Mouse (Mus musculus) heart, adult 8-10 months (tissue): ENCODE results near the gene Naa50. TPM values are rescaled to one million over a fixed set of nuclear protein-coding genes. Genes with fewer than 3 reads are reported as not detected.

Experiments
- DNase-seq: peaks from one replicate; pipeline ENCODE4 v3.0.0; 2022; ENCODE audit warnings: low spot score
- total RNA-seq, 4 experiments: library from RNA; stranded (reverse); gene quantifications; 2 replicates each; pipeline ENCODE4 v1.2.4; 2022

Gene Naa50
- total RNA-seq, 4 experiments from 2014 or later: 54.3 to 58.7 (median 55.4) TPM

DNA sequence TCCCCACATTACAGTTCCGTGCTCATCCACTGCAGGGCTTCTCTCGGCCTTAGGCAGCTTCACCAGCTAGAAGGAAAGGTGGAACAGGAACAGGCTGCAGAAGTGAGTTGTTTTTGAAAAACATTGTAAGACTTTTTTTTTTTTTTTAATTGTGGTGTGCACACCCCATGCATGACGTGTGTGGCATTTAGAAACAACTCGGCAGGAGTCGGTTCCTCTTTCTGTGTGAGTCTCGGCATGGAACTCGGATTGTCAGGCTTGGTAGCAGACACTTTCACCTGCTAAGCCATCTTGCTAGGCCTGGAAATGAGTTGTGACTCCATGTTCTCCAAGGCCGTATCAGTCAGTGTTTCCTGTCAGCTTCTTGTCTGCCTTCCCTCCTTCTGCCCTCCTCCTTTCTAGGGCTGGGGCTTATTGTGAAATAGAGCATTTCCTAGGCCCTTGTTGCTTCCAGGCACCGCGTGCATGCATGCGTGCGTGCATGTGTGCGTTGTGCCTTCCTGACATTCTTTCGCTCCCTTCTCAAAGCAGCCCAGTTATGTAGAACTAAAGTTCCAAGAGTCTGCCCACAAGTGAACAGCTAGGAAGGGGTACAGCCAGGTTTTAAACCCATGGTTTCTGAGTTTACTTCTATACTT is 59.6 kb downstream of the Naa50 start:
- no peak for DNase-seq

DNA sequence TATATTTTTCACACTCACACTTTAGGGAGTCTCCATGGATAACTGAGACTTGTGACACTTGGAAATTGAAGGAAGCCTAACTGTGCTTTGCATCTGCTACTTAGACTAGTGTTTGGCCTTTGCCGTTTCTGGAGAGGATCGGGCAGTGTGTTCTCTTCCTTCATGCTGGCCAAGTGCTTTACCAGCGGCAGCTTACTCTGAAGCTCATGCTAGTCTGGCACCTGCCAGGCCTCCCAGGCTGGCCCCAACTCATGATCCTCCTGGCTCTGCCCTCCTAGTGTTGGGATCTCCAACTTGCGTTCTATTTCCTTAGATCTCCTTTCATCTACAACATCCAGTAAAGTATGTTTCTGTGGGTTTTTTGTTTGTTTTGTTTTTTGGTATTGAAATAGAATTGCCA is 60.5 kb downstream of the Naa50 start:
- DNase-seq: no peak

GRCm38 (mm10) chr16:44204331-44204730 is 64.7 kb downstream of the Naa50 start:
- DNase-seq: peak; percentile 19

GRCm38 (mm10) chr16:44205973-44206372 is 66.3 kb downstream of the Naa50 start:
- no peak for DNase-seq

GRCm38 (mm10) chr16:44210156-44211053 is 70.8 kb downstream of the Naa50 start:
- DNase-seq: no peak

DNA sequence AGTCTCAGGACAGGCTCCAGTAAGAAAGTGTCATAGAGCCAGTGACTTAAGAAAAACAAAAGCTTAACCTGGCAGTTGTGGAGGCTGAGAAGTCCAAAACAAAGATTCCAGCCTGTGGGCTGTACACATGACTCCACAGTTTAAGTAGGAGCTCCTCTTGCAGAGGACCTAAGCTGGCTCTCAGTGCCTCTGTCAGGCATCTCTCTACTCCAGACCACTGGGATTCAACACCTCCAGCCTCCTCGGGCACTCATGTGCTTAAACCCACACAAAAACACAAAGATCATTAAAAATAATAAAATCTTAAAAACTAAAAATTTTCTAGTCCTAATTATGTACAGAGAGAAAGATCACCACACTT is 71.4 kb downstream of the Naa50 start:
- DNase-seq: no peak

GRCm38 (mm10) chr16:44212703-44213102 is 73.1 kb downstream of the Naa50 start:
- DNase-seq: no peak

Other genes with a start within 250 kb of the Naa50 start
- 10 to 100 TPM in 3 of 4 experiments, 1 to 10 TPM in 1; 6.4 to 16.6 (median 13.0) TPM for gene Qtrt2, start 213.0 kb upstream of the Naa50 start, total RNA-seq
- under 1 TPM; 0.33 to 0.57 (median 0.40) TPM for gene Zdhhc23, start 160.0 kb upstream of the Naa50 start, total RNA-seq
- under 1 TPM; 0.35 to 0.79 (median 0.62) TPM for gene Gramd1c, start 76.5 kb upstream of the Naa50 start, total RNA-seq
- 10 to 100 TPM; 20.2 to 26.2 (median 24.9) TPM for gene Atp6v1a, start 125 bp upstream of the Naa50 start, total RNA-seq
- gene Usf3, start 33.4 kb downstream of the Naa50 start, total RNA-seq: 10 to 100 TPM; 15.6 to 22.2 (median 17.3) TPM
- under 1 TPM; 0.37 to 0.49 (median 0.41) TPM for gene Sidt1, start 193.4 kb downstream of the Naa50 start, total RNA-seq
- gene Spice1, start 207.3 kb downstream of the Naa50 start, total RNA-seq: 10 to 100 TPM in 1 of 4 experiments, 1 to 10 TPM in 3; 6.5 to 10.2 (median 9.0) TPM